Mouse (Mus musculus): ENCODE data around the gene B3gnt6.

Gene B3gnt6

DNA sequence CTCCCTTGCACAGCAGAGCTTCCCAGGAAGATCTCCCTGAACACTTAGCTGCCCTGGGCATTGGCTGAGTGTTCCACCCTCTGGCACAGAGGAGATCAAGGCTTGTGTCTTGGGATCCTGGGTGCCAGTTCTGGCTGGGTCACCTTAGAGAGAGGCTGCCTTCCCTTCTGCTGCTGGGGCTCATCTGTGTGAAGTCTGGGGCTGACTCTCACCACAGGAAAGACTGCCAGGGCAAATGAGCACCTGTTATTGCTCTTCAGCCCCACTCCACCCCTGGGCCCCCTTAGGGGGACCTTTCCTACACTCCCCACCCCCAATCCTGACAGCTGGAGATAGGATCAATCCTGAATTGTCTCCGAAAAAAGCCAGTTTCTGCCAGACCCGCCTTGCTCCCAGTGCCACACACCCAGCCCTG, 22.2 kb downstream of the B3gnt6 start:
- DNase-seq (ENCODE audit: low read depth, low spot score), result no peak

DNA sequence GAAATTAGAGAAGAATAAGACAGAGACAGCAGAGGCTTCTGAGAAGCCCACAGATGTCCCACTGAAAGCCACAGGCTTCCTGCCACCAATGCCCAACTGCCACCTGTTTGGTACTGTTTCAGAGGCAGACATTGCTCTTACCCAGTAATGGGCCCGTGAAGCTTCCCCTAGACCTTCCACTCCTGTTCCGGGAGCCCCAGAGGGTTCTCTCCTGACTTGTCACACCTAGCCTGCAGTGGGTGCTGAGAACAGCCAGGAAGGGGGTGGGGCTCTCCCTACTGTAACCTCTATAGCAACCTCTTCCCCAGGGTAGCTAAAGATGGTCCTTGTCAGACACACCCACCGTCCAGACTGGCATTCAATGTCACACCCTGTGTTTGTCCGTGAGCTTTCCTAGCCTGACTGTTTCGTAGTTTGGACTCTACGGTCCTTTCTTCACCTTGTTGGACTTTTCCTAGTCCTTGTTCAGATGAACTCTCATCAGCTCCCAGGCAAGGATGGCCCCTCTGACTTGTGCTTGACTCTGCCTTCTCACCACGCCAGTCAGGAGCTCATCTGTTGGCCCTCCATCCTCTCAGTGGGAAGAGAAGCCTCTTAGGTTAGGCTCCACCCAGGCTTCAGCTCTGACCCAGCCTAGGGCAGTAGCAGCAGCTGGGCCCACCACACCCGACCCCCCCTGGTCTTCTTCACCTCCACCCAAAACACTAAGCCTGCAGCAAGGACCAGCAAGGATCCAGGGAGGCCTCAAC, 22.8 kb downstream of the B3gnt6 start:
- DNase-seq (ENCODE audit: low read depth, low spot score), result no peak

DNA sequence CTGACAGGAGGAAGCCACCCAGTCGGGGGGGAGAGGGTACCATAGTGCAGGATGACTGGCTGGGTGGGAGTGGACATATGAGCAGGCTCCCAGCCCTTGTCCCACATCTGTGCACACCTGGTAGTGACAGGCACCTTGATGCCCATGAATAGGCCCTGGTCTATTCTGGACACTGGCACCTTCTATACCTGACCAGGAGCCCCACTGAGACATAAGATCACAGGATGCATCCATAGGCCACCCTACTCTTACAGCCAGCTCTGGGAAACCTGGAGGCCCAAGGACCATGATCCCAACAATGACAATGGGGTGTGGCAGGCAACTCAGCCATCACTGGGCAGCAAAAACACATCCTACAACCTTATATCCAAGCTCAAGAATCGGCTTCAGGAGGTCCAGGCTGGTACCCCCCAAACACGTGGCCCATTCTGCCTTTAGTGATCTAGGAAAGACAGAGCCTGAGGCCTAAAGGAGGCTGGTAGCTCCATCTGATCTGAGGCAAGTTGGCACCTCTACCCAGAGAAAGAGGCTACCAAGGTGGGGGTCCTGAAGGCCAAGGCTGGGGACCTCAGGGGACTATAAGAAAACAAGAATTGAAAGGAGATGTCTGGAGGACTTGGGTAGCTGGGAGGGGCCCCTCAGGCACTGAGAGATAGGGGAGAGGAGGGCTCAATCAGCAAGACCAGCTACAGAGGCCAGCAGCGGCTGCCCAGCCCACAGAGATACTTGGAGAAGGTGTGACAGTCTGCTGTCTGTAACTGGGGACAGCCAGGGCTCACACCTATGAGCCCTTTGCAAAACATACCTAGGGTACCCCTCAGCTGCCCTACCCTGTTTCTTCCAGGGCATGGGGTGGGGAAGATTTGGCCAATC, 24.2 kb downstream of the B3gnt6 start:
- DNase-seq (ENCODE audit: low read depth, low spot score), result no peak

DNA sequence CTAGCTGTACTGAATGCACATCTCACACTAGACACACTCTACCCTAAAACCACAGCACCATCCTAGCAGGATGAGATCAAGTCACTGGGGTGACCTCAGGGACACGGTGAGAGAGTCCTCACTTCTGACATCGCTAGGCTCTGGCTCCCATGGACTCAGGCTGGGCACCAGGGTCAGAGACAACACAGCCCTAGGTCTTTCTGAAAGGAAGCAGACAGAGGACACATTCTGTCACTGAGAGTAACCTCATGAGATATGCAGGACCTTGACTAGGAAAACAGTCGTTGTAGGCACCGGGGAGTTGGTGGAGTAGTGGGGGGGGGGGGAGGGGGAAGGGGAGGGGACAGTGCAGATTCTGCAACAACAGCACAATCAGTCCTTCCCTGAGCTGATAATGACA, 25.9 kb downstream of the B3gnt6 start:
- no peak for DNase-seq (ENCODE audit: low read depth, low spot score)

DNA sequence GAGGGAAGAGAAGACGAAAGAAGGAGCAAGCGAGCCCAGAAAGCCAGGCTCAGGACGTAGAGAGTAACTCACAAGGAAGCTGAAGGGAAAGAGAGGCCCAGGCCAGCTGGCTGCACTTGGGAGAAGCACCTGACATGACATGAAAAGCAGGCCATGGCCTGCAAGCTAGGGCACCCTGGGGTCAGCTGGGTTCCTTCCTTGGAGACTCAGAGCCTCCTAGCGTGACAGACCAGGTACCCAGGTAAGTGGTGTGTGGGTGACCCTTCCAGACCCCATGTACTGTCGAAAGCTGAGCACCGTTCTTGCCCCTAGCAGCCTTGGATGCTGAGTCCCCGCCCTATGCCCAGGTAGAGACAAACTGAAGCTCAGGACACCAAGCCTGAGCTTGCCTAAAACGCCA, 26.6 kb downstream of the B3gnt6 start:
- no peak for DNase-seq (ENCODE audit: low read depth, low spot score)

DNA sequence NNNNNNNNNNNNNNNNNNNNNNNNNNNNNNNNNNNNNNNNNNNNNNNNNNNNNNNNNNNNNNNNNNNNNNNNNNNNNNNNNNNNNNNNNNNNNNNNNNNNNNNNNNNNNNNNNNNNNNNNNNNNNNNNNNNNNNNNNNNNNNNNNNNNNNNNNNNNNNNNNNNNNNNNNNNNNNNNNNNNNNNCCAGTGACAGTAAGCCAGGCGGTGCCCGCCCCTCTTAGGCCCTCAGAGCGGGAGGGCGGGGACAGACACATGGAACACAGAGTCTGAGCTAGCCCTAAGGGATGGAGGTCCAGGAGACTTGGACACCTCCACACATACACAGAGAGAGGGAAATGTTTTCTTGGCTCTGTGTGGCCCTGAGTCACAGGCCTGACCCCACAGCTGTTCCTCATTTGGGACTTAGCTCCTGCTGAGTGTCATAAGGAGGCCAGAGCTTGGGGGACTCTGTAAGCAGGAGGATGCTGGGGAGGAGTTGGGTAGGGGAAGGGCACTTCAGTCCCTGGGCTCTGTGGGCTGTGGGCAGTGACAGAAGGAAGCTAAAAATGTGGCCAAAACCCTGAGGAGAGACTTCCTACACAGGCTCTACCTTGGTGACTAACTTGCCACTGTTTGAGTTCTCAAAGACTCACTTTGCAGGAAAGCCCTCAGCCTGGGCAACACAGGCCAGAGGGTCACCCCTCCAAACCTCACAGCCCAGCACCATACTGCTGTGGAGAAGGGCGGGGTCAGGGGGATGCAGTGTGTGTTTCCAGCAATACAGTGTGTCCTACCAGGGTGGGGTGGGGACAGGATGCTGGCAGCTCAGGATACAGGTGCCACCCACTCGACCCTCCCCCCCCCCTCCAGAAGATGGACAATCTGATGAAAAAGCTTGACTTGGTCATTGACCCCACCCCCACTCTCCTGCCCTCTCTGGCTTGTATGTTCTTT, 27.9 kb downstream of the B3gnt6 start:
- DNase-seq (ENCODE audit: low read depth, low spot score), result no peak

DNA sequence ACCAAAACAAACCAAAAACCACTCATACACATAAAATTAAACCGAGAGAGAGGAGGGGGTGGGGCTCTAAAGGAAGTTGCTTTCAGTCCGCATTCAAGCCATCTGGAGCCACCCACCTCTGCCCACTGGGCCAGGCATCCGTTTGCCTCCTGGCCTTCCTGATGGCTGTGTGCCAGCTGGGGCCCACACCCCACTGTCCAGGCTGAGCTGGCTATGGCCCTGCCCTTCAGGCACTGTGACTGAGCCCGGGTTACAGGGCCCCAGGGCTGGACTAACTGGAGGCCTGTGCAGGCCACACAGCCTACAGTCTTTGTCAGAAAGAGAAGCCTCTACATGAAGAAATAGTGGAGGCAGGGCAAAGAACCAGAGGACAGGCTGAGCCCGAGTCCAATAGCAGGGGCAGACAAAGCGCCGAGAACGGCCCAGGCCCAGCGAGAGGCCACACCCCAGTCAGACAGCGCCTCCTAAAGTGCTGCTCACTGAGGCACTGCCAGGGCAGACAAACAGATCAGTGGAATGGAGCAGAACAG, 34.2 kb downstream of the B3gnt6 start:
- no peak for DNase-seq (ENCODE audit: low read depth, low spot score)

DNA sequence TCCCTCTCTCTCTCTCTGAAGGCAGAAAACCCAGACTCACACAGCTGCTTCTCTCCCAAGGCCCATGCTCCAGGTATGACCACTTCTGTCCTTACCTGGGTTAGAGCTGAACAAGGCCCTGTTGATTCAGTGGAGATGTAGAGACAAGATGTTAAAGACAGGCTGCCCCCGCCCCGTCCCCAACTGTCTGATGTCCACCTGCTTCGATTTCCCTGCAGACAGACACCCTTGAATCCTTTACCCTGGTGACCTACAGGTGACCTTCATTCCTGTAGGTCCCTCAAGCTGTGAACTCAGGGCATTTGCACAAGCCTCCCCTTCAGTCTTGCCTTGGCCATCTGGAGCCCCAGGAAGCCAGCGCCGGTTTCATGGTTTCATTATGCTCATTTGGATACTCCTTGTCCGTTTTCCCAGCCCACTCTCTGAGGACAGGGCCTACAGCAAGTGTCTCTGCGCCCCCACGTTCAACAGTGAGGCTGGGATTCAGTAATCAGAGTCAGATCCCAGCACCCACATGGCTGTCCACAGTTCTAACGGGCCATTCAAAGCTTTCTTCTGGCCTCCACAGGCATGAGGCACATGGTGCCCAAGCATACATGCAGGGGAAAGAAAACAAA, 34.8 kb downstream of the B3gnt6 start:
- no peak for DNase-seq (ENCODE audit: low read depth, low spot score)

DNA sequence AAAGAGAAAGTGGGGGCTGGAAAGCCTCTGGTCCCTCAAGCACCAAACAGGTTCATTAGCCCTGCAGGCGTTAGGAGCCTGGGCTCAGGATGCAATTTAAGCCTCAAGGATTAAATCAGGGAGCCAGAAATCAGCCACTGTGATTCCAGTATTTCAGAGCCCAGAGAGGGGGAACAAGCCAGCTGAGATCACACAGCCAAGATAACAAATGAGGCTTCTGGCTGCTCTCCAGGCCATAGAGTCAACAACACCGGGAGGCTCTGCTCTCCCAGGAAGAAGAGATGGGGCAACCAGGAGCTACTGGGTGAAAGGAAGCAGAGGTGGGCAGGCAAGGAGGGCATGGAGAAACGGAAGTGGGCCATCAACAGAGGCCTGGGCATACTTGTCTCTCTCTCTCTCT, 35.6 kb downstream of the B3gnt6 start:
- DNase-seq (ENCODE audit: low read depth, low spot score), result no peak

DNA sequence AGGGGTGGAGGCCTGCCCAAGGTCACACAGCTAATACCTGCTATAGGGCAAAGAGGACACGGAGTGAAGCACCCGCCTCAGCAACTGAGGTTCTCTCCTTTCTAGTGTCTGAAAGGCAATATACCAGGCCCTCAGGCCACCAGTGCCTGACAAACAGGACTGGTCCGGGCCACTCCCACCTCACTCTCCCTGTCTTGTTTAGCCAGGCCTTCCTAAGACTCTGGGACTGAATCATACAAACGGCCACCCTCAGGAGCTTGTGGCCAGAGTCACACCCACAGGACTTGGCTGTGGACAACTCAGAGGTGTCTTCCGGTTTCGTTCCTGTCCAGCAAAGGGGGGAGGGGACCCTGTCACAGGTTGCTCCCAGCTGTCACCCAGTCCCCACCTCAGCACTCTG, 37.0 kb downstream of the B3gnt6 start:
- DNase-seq (ENCODE audit: low read depth, low spot score), result no peak

DNA sequence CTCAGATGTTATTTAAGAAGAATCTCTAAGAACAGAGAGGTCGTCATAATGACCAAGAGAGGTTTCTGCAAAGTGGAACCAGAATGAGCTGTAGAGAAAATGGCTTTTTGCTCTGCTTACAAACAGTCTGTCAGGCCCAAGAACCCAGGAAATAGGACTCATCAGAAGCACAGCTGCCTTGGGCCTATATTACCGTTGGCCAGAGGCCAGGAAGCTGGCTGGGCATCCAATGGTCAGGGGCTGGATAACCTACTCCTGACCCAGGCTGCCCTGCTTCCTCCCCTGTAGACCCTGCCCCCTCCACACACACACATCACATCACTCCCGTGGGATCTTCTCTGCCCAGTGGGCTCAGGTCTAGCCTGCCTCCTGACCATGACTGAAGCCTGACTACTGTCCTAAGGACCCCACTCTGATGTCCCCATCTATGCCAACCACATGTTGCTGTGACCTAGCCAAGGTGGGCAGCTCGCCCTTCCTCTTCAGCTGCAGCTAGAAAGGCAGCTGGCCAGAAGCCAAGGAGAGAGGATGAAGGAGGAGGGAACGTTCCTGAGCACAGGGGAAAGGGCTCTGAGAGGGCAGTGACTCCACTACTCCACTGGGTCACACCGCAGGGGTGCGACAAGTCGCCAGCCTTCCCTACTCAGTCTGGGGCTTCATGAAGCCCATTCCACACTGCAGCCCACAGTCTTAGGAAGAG, 39.1 kb downstream of the B3gnt6 start:
- DNase-seq (ENCODE audit: low read depth, low spot score), result no peak

DNA sequence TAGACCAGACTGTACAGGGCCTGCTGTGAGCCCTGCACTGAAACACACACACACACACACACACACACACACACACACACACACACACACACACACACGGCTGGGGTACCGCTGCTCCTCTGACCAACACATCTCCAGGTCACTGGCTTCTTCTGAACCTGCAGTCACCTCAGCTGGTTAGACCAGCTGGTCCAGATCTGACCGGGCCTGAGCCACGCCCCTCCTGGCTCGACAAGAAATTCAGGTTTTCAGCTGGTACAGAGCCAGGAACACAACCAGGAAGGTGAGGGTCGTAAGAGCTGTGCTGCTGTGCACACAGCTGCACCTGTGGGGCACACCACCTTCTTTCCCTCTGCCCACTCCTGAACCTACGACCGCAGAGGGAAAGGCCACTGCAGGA, 40.8 kb downstream of the B3gnt6 start:
- no peak for DNase-seq (ENCODE audit: low read depth, low spot score)

DNA sequence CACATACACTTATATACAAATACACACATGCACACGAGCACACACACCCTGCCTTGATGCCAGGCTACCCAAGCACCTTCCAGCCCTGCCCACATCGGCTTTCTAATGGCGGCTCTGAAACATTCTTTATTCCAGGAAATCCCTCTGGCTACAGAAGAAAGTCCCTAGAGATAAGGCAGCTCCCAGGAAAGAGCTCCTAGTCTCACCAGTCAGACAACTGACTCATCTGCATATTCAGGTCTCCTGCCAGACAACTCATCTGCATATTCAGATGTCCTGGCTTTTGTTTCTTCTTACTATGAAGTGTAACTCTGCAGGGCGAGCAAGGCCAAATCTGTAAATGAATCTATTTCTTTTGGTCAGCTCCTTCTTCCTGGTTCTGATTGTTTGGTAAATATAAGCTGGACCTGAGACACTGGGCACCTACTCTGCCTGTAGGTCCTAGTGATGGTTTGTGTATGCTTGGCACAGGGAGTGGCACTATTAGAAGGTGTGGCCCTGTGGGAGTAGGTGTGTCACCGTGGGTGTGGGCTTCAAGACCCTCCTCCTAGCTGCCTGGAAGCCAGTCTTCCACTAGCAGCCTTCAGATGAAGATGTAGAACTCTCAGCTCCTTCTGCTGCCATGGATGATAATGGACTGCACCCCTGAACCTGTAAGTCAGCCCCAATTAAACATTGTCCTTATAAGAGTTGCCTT, 41.5 kb downstream of the B3gnt6 start:
- no peak for DNase-seq (ENCODE audit: low read depth, low spot score)

DNA sequence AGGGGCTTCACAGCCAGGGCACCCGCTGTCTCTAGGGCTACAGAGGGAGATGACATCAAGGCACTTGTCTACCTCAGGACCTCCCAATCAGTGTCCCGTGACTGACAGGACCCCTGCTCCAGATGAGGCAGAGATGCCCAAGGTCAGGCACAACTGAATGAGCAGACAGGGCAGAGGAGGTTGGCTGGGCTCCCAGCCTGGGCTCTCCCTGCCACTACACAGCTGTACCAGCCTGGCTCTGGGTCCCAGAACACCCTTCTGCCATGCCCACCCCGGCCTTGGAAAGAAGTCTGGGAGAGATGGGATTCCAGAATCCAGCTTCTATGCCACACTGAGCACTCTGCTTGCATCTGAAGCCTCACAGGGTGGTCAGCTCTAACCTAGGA, 43.0 kb downstream of the B3gnt6 start:
- no peak for DNase-seq (ENCODE audit: low read depth, low spot score)

DNA sequence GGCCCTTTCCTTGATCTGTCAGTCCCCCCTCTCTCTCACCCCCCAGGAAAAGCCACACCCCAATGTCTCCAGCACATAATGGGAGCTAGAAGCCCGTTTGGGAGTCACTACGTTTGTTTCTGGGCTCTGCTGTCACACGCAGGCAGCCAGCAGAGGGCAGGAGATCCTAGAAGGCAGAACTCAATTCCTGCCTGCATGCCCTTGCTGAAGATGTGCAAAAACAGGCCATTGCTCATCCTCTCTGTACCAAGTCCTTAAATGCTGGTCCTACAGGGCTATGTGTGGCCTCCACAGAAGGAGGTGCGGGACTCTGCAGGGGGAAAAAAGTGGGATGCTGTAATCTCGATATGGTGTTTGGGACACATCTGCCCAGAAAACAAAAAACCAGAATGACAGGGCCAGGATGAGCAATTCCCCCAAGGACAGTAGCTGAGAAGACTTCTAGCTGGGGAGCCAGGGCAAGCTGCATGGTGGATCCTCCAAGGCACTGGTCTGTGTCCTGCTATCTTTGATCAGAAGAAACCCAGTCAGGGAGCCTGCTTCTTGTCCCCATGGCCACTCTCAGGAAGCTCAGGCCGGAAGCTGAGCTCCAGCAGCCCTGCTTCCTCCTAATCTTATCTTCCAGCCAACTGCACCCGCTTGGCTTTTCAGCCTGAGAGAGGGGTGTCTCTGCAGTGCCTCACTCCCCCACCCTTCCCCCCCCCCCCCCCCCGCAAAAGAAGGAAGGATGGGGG, 43.6 kb downstream of the B3gnt6 start:
- peak; percentile 50 for DNase-seq (ENCODE audit: low read depth, low spot score)

DNA sequence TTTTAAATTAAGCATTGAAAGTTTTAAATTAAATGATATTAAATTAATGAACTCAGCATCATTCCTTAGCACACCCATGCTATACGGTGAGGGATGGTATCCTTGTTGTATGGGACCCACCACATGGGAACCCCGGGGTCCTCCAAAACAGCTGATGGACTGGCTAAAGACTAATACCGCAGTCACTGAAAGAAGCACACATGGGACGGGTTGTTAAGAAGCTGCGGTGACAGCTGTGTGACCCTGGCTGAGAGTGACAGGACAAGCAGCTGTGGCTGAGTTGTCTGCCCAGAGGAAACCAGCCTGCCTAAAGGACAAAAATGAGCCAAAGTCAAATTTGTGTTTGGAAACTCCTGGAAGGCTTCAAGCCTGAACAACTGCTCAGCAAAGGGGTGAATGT, 45.4 kb downstream of the B3gnt6 start:
- no peak for DNase-seq (ENCODE audit: low read depth, low spot score)

DNA sequence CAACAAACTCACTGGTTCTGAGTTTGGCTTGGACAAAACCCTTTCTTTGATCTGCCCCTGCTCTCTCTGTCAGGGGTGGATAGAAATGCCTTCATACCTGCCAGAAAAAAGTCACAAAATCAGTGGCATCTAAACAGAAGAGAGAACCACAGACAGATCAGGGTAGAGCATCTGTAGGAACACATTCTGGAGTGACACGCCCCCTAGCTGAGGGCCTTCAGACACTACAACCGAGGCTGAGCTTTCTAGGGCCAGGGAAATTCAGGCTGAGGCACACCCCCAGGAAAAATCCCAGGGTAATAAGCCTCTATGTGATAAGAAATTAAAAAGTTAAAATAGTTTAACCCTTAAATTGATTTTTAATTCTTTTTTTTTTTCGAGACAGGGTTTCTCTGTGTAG, 45.9 kb downstream of the B3gnt6 start:
- DNase-seq (ENCODE audit: low read depth, low spot score), result no peak

DNA sequence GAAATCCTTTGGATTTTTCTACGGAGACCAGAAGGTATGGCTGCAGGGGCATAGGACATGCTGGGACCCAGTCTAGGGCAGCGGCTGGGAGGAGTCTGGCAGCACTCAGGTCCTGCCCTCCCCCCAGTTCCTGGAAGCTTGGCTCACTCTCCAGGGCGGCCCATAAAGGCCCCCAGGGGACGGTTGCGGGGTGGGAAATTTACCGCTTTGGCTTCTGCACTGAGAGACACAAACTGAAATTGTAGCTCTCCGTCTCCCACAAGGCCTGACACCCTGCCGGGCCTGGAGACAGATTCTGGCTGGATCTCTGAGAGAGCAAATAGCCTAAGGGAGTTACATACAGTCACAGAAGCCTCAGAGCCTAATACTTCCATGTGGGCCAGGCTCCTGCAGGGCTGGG, 46.9 kb downstream of the B3gnt6 start:
- DNase-seq (ENCODE audit: low read depth, low spot score), result no peak

DNA sequence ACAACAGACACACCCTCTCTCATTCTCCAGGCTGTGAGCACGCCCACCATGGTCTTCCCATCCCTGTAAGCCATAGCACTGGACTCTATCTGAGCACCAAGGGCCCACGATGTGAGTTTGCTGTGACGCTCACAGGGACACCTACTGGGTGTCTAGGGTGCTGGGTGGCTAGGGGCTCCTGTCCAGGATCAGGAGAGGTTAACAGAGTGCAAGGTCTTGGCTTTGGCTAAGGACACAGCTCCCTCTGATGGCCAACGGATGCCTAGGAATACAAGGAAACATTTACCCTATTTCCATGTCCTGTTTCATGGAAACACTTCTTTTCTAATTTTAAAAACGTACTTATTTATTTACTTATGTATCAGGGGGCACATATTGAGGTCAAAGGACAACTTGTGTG, 48.8 kb downstream of the B3gnt6 start:
- no peak for DNase-seq (ENCODE audit: low read depth, low spot score)
